Mouse (Mus musculus): ENCODE data around the gene Fam205a3.
"Not testable (repeated sequence)": the region's sequence is repeated elsewhere in the genome, so short reads cannot be mapped to it uniquely, and the experiment has no call there.

Gene Fam205a3
- long read RNA-seq, experiment 1: 0 reads
- long read RNA-seq, experiment 2: 0 reads

- intact Hi-C loops (cut with DNase I): not testable (repeated sequence)
These were observed at the start of gene Fam205a3 for GRCm38 (mm10) chr4:42318034-42318433. Fam205a3 (plus strand) TSS chr4:42318334.

DNA sequence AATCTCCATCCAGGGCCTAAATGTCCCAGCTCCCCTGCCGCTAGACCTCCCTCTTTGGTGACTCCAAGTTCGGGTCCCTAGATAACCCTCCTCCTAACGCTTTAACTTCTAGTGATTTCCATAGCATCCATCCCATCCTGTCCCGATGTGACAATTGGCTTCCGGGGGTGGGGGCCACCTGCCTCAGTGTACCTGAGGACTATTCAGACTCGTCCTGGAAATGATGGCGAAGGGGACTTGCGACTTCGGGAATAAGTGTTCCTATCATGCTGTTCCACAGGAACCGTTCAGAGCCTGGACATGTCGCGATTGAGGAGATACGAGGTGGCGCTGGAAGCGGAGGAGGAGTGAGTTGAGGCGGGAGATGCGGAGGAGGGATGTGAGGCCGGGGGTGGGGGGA is 24.2 kb upstream of the Fam205a3 start, which contains the start of gene Gm21953:
Gene Gm21953 (plus strand): TSS at position 301 of the 400 bp plus-strand sequence.
- intact Hi-C loops (cut with DNase I): not testable (repeated sequence)

Data from adrenal gland (tissue).